Mouse (Mus musculus) heart, embryonic 11.5 days (tissue): ENCODE results near the gene Shroom3. TPM values are rescaled to one million over a fixed set of nuclear protein-coding genes. Genes with fewer than 3 reads are reported as not detected.
A peak's percentile ranks its signal among the peaks of the same experiment; 100 is the strongest.

Source experiments
- ATAC-seq: fragments of 200-750 bp; cut with Nextera tagmentation; replicated peaks from 2 replicates; pipeline ENCODE4 v1.8.0; 2017; ENCODE audit warnings: moderate library complexity; ENCODE audit not compliant: insufficient number of reproducible peaks, low FRiP score, low TSS enrichment
- H3K27ac ChIP-seq: fragments of 300-500 bp; sonication (generic); 2 replicates; pipeline ENCODE4 v1.5.1; 2014; ENCODE audit warnings: mild to moderate bottlenecking, low read depth, low read length
- H3K27me3 ChIP-seq: fragments of 300-500 bp; sonication (generic); 2 replicates; pipeline ENCODE4 v1.6.1; 2014; ENCODE audit warnings: mild to moderate bottlenecking, low read length, mixed read lengths; ENCODE audit not compliant: control insufficient read depth, insufficient read depth
- H3K36me3 ChIP-seq: fragments of 300-500 bp; sonication (generic); 2 replicates; pipeline ENCODE4 v1.6.1; 2014; ENCODE audit warnings: mild to moderate bottlenecking, low read length, moderate library complexity, mixed read lengths; ENCODE audit not compliant: control insufficient read depth, insufficient read depth
- H3K4me1 ChIP-seq: fragments of 300-500 bp; sonication (generic); 2 replicates; pipeline ENCODE4 v1.6.1; 2014; ENCODE audit warnings: low read length; ENCODE audit not compliant: control insufficient read depth, insufficient read depth
- H3K4me2 ChIP-seq: fragments of 300-500 bp; sonication (generic); 2 replicates; pipeline ENCODE4 v1.6.1; 2014; ENCODE audit warnings: mild to moderate bottlenecking, moderate library complexity
- H3K4me3 ChIP-seq: fragments of 300-500 bp; sonication (generic); 2 replicates; pipeline ENCODE4 v1.5.1; 2014; ENCODE audit warnings: low read depth, low read length
- H3K9ac ChIP-seq: fragments of 300-500 bp; sonication (generic); 2 replicates; pipeline ENCODE4 v1.6.1; 2014; ENCODE audit warnings: mild to moderate bottlenecking, low read depth, low read length, moderate library complexity
- H3K9me3 ChIP-seq: fragments of 300-500 bp; sonication (generic); replicated peaks from 2 replicates; pipeline ENCODE4 v1.6.1; 2016; ENCODE audit warnings: low read length; ENCODE audit not compliant: control insufficient read depth
- WGBS: fragments of 180-500 bp; shearing (Covaris S2); extraction: QIAGEN DNeasy Blood & Tissue Kit; methylation state at CpG from one replicate; pipeline ENCODE4 v1.1.7; 2014; ENCODE audit not compliant: insufficient replicate concordance; 5-methylcytosine and 5-hydroxymethylcytosine counted together
- polyA plus RNA-seq: library from polyadenylated mRNA; unstranded; fragments of >200 nt; fragmentation: Nextera tagmentation; extraction: Ambion mirVana; gene quantifications from 2 replicates; pipeline ENCODE4 v1.2.1, GENCODE M21; 2014

The Shroom3 gene
- polyA plus RNA-seq, 1 experiment from 2014 or later, result 14.9 TPM

DNA sequence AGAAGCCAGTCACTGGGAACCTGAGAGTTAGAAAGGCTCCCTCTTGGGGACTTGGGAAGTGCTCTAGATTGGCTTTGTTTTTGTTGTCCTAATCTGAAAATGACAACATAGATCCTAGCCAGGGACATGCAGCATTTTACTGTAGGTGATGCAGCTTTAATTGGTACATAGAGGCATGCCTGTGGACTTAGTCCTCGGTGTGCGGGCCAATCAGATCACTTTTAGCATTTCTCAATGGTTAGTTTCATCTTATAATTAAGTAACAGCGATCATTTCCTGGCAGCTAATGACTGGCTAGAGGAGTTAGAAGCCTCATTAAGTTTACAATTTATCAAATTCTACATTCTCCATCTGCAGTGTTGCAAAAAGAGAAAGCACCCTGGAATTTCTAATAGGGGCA is 167.7 kb downstream of the Shroom3 start:
- Histone ChIP-seq H3K27me3 (no peaks in the 10 kb centered on the region), H3K36me3 (no peaks in the 10 kb centered on the region), H3K9ac (no peak overlapping the region), H3K4me2 (no peak overlapping the region), H3K4me1 (peaks cover 1% of the 10 kb centered on the region), H3K9me3 (no peaks in the 10 kb centered on the region), H3K27ac (no peak overlapping the region), H3K4me3 (no peak overlapping the region)
- ATAC-seq, result no peak
- WGBS, result 83% methylated on average over 3 of the region's 3 CpGs

DNA sequence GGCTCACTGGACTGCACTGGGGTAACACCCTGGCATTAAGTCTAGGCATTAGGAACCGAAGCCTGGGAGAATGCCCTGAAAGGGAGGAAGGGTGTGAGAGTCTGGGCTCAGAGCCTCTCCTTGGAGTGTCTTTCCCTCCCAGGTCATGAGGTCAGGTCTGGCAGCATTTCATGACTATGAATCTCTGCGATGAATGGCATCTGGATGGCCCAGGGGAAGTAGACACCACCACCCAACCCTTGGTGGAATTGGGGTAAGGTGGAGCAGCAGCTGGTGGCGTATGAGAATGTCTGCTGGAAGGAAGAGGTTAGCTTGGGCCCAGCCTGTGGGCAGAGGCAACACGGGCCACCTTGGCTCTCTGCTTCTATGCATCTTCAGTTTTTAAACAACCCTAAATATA is 171.7 kb downstream of the Shroom3 start:
- H3K4me1 ChIP-seq, result peaks cover 8% of the 10 kb centered on the region
- no peak overlapping the region for H3K27ac ChIP-seq
- no peaks in the 10 kb centered on the region for H3K9me3 ChIP-seq
- no peak overlapping the region for H3K4me2 ChIP-seq
- 80% methylated on average over 4 of the region's 4 CpGs for WGBS
- H3K27me3 ChIP-seq, result no peaks in the 10 kb centered on the region
- H3K4me3 ChIP-seq, result no peak overlapping the region
- ATAC-seq, result no peak
- H3K36me3 ChIP-seq, result no peaks in the 10 kb centered on the region
- H3K9ac ChIP-seq, result no peak overlapping the region

DNA sequence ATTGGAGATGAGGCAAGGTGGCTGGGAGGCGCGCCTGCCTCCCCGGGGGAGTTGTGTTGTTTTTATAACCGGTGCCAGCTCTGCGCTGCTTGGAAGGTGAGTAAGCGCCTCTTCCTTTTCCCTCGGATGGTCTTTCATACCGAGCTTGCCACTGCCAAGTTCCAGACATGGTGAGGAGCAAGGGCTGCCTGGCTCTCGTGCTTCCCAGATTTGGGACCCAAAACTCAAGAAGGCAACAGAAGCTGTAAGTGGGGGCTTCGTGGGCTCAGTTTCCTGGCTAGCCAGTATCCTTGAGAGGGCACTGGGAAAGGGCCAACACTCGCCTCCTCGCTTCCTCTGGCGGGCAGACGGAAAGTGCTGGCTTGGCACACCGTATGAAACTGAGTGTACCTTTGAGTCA is 173.1 kb downstream of the Shroom3 start:
- 0 out of 2 replicates have a peak overlapping the region, but pooled peaks have one; percentile 10 for H3K9ac ChIP-seq

DNA sequence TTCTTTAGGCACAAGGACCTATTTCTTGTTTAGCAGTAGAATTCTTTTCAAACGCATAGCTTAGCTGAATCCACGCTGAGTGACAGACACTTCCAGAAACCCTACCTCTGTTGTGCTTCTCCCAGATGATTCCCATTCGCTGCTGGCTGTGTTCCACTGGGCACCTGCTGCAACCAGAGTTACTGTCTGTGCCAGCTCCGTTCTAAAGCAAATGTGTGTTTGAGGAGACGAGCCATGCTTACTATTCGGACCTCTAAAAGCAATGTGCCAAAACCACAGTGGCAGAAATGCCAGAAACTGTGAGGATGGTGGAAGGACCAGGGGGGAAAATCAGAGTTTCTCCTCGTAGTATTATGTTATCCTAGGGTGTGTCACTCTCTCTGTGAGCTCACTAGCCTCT is 173.9 kb downstream of the Shroom3 start:
- Histone ChIP-seq H3K9ac (no peak overlapping the region), H3K36me3 (no peaks in the 10 kb centered on the region), H3K9me3 (no peaks in the 10 kb centered on the region), H3K27me3 (no peaks in the 10 kb centered on the region), H3K4me1 (peaks cover 8% of the 10 kb centered on the region), H3K27ac (no peak overlapping the region), H3K4me3 (no peak overlapping the region), H3K4me2 (no peak overlapping the region)
- no peak for ATAC-seq
- 74% methylated on average over 7 of the region's 7 CpGs for WGBS

More for the DNA sequence above, 173.1 kb downstream of the Shroom3 start:
- Histone ChIP-seq H3K27ac (no peak overlapping the region), H3K4me2 (peak overlapping the region; percentile 45), H3K27me3 (no peaks in the 10 kb centered on the region), H3K4me3 (no peak overlapping the region), H3K36me3 (no peaks in the 10 kb centered on the region), H3K9me3 (no peaks in the 10 kb centered on the region), H3K4me1 (peaks cover 8% of the 10 kb centered on the region)
- ATAC-seq, result no peak
- whole genome bisulfite sequencing, result 31% methylated on average over 15 of the region's 15 CpGs

DNA sequence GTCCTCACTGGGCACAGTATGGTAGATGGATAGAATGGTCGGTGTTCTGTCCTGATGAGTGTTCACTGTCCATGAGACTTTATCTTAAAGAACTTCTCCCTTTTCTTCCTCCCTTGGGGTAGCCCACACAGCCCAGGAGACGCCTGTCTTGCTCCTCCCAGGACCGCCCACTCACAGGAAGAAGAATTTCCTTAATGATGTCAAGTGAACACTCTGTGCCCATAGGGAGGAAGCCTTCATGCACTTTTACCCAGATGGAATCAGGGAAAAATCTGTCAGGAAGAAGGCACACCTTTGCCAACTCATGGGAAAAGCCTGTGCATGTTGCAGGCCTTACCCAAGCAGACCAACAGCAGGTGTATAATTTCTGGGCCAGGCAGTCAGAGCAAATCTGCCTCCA is 174.9 kb downstream of the Shroom3 start:
- ATAC-seq, result no peak

DNA sequence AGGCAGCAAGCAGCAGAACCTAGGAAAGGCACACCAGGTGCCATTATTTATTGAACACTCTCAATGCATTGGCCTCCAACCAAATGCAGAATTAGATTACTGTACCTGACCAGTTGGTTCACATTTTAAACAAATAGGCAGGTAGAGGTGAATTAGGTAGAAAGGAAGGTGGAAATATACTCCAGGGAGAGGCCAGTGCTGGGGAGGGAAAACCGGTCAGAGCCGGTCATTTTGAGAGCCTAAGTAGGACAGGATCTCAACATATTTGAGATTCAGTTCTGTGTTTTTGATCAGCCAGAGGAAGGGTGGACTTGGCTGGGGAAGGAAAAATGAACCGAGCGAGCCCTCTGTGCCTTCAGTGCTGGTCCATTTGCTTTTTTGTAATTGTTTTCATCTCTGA is 175.3 kb downstream of the Shroom3 start:
- ATAC-seq, result no peak
- no peak overlapping the region for H3K4me3 ChIP-seq
- H3K27ac ChIP-seq, result no peak overlapping the region
- H3K36me3 ChIP-seq, result no peaks in the 10 kb centered on the region
- no peak overlapping the region for H3K9ac ChIP-seq
- no peak overlapping the region for H3K4me2 ChIP-seq
- no peaks in the 10 kb centered on the region for H3K9me3 ChIP-seq
- WGBS, result 89% methylated on average over 4 of the region's 4 CpGs
- H3K27me3 ChIP-seq, result no peaks in the 10 kb centered on the region
- peaks cover 8% of the 10 kb centered on the region for H3K4me1 ChIP-seq

More for the DNA sequence above, 174.9 kb downstream of the Shroom3 start:
- no peaks in the 10 kb centered on the region for H3K36me3 ChIP-seq
- no peak overlapping the region for H3K27ac ChIP-seq
- H3K9ac ChIP-seq, result no peak overlapping the region
- no peak overlapping the region for H3K4me3 ChIP-seq
- no peak overlapping the region for H3K4me2 ChIP-seq
- H3K4me1 ChIP-seq, result peaks cover 8% of the 10 kb centered on the region
- no peaks in the 10 kb centered on the region for H3K9me3 ChIP-seq
- WGBS, result 68% methylated on average over 3 of the region's 3 CpGs
- no peaks in the 10 kb centered on the region for H3K27me3 ChIP-seq

DNA sequence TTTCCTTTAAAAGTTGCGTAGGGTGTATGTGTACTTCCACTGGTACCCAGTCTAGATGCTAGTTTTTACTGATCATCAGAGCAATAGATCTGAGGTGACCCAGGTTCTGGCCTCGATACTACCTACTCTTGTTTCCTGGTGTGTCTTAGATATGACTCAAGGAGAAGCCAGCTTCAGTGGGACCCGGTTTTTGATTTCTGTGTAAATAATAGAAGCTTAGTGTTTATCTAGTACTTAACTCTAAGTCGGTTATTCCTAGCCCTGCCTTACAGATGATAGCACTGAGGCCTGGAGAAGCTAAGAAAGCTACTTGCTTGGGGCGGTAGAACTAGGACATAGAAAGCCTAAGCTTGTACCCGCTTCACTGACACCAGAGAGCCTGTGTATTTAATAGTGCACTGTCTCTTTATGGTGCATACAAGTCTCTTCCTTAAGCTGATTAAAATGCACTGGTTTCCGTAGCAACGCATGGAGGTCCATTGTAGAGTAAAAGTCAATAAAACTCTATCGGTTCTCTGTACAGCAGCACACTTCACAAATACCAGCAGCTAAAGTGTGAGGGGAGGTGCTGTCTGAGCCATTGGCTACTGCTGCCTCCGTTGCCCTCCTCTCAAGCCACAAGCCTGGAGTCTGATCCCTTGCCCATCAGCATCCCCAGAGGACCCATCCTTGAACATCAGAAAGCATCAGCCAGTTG is 178.3 kb downstream of the Shroom3 start:
- no peak overlapping the region for H3K4me2 ChIP-seq
- no peak for ATAC-seq
- H3K27ac ChIP-seq, result no peak overlapping the region
- no peaks in the 10 kb centered on the region; the same call in 1 of the 2 replicates for H3K27me3 ChIP-seq
- H3K36me3 ChIP-seq, result no peaks in the 10 kb centered on the region
- H3K9ac ChIP-seq, result no peak overlapping the region
- H3K9me3 ChIP-seq, result no peaks in the 10 kb centered on the region
- 73% methylated on average over 10 of the region's 10 CpGs for WGBS
- H3K4me1 ChIP-seq, result no peaks in the 10 kb centered on the region; the same call in 1 of the 2 replicates
- no peak overlapping the region for H3K4me3 ChIP-seq

DNA sequence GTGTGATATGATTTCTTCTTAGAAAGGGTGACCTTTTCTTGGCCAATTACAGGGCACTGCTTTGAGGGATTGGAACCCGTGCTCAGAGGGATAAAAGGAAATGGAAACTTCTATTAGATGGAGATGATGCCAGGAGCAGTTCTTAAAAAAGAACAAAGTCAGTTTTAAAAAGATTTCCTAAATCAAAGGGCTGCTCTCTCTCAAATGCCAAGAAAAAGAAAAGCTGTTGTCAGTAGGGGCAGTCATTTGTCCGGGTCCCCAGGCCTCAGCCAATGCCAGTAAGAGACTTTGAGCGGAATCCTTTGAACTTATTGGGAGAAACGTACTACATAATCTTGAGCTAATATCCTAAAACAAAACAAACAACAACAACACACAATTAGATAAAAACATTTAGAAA is 181.9 kb downstream of the Shroom3 start:
- no peak overlapping the region for H3K4me3 ChIP-seq
- H3K27ac ChIP-seq, result no peak overlapping the region
- H3K9me3 ChIP-seq, result no peaks in the 10 kb centered on the region
- no peaks in the 10 kb centered on the region; the same call in 1 of the 2 replicates for H3K27me3 ChIP-seq
- H3K4me1 ChIP-seq, result no peaks in the 10 kb centered on the region
- H3K4me2 ChIP-seq, result no peak overlapping the region
- WGBS, result 72% methylated on average over 4 of the region's 4 CpGs
- H3K9ac ChIP-seq, result no peak overlapping the region
- no peak for ATAC-seq
- H3K36me3 ChIP-seq, result no peaks in the 10 kb centered on the region

DNA sequence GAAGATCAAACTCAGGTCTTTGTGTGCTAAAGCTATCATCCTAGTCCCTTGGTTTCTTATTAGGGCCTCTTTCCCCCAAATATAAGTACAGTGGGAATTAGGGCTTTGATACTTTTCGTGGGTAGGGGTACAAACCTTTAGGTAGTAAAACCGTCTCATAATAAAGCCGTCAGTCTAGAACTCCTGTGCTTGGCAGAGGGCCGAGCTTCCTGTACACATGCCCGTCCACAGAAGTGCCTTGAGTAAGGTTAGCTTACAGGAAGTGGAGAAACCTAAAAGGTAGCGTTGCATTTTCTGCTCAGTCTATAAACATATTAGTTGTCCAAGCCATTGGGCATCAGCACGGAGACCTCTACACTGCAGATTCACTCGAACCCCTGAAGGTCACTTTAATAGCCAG is 183.3 kb downstream of the Shroom3 start:
- Histone ChIP-seq H3K4me3 (no peak overlapping the region), H3K4me2 (no peak overlapping the region), H3K36me3 (no peaks in the 10 kb centered on the region), H3K27ac (no peak overlapping the region), H3K9me3 (no peaks in the 10 kb centered on the region), H3K4me1 (no peaks in the 10 kb centered on the region), H3K9ac (no peak overlapping the region), H3K27me3 (no peaks in the 10 kb centered on the region; the same call in 1 of the 2 replicates)
- no peak for ATAC-seq
- WGBS, result 79% methylated on average over 8 of the region's 8 CpGs
